ENCODE assay signal across 12 mouse cellular contexts in genomic region chr8:128447320-128447719, GRCm38 (mm10).
"Had no signal": no experiment of that assay in that cellular context is flagged by ENCODE, and none has a peak within 500 bp of the region (broad histone marks: within the 10 kb centered on the region; RNA-seq: fewer than 3 reads in every experiment).

No protein-coding gene starts in this region.

- H3K27ac ChIP-seq: layer of hippocampus, adult 2 months; liver, embryonic 15.5 days; midbrain, embryonic 10.5 days; neural tube, embryonic 15.5 days; stomach, postnatal 0 days had no signal

- H3K4me3 ChIP-seq: layer of hippocampus, adult 2 months; liver, embryonic 15.5 days; midbrain, embryonic 10.5 days; myocyte; neural tube, embryonic 15.5 days had no signal

- H3K4me1 ChIP-seq: liver, embryonic 15.5 days had no signal

- H3K4me2 ChIP-seq: liver, embryonic 11.5 days; liver, embryonic 15.5 days; neural tube, embryonic 15.5 days had no signal

- H3K9ac ChIP-seq: liver, embryonic 15.5 days; neural tube, embryonic 15.5 days had no signal

- DNase-seq: kidney, adult 11 months; kidney, postnatal 10 days; kidney, postnatal 4 days; left cerebral cortex, postnatal 4 days; midbrain, embryonic 14.5 days had no signal

- H3K36me3 ChIP-seq: liver, embryonic 15.5 days; midbrain, embryonic 10.5 days had no signal

- H3K9me3 ChIP-seq: liver, embryonic 15.5 days; midbrain, embryonic 10.5 days; neural tube, embryonic 15.5 days had no signal

- H3K27me3 ChIP-seq: liver, embryonic 15.5 days; neural tube, embryonic 15.5 days had no signal
